Mouse (Mus musculus): ENCODE measurements around the gene B3gnt3. TPM values are rescaled to one million over a fixed set of nuclear protein-coding genes. Genes with fewer than 3 reads are reported as not detected.

B3gnt3 gene
- total and polyA plus RNA-seq, 2 experiments from 2014 or later = 6.4 to 8.7 TPM

DNA sequence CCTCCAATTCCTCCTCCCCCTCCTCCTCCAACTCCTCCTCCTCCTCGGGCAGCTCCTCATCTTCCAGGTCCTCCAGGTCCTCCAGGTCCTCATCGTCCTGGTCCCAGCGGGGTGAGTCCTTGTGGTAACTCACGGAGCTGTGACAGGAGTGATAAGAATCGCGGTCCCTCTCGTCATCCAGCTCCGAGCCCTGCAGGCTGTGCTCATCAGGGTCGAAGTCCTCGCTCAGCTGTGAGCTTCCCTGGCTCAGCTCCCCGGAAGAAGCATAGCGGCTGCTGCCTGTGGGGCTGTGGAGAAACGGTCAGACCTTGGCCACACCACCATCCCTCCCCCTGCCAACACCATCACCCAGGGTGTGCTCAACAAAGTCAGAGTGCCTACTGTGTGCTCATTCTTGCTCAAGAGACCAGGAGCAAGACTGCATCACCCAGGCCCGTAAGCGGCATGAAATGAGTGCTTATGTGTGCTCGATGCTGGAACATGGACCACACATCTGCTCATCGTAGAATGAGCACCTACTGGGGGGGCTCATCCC is 43.0 kb downstream of the B3gnt3 start:
- H3K27me3 ChIP-seq (ENCODE audit: control insufficient read depth, insufficient read depth, low read length) = peaks cover 66% of the 10 kb centered on the region
- H3K4me2 ChIP-seq (ENCODE audit: low read depth, low read length) = no peak overlapping the region
- H3K27ac ChIP-seq (ENCODE audit: low read depth) = no peak overlapping the region
- 24% methylated on average over 17 of the region's 17 CpGs for WGBS
- no peaks in the 10 kb centered on the region for H3K4me1 ChIP-seq (ENCODE audit: control insufficient read depth, insufficient read depth)
- no peak overlapping the region for H3K9ac ChIP-seq (replicated peaks; ENCODE audit: low read depth, low read length)
- no peak overlapping the region for H3K4me3 ChIP-seq (ENCODE audit: low read depth, low read length)
- H3K36me3 ChIP-seq (replicated peaks; ENCODE audit: control insufficient read depth, insufficient read depth, low read length) = no peaks in the 10 kb centered on the region
- no peak for TF ChIP-seq CTCF (IDR thresholded peaks at IDR 0.05; ENCODE audit: low read depth)
- TF ChIP-seq EP300 (IDR thresholded peaks at IDR 0.05; ENCODE audit: low read depth) = no peak
- DNase-seq (ENCODE audit: low spot score) (no peak), ATAC-seq (ENCODE audit: insufficient read depth, low read depth) (no peak)
- no peaks in the 10 kb centered on the region for H3K9me3 ChIP-seq (replicated peaks; ENCODE audit: control insufficient read depth, low read length)

DNA sequence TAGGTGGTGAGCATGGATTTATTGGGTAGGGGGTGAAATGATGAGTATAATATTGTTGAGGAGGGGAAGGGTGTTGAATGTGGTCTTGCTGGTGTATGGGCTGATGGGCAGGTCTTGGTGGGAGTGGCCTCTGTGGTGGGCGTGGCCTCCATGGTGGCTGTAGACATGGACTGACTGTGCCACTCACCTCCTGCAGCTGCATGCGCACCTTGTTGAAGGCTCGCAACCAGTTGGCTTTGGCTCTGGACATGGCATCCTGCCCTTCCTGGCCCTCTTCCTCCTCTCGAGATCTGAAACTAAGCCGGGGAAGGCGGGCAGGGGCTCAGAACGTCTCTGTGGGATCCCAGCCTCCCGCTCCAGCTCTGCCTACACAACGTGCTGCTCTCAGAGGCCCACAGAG is 43.8 kb downstream of the B3gnt3 start:
- no peaks in the 10 kb centered on the region for H3K4me1 ChIP-seq (ENCODE audit: control insufficient read depth, insufficient read depth)
- WGBS = 26% methylated on average over 9 of the region's 9 CpGs
- ATAC-seq (ENCODE audit: insufficient read depth, low read depth) (no peak), DNase-seq (ENCODE audit: low spot score) (no peak)
- H3K27ac ChIP-seq (ENCODE audit: low read depth) = no peak overlapping the region
- TF ChIP-seq CTCF (IDR thresholded peaks at IDR 0.05; ENCODE audit: low read depth) = no peak
- TF ChIP-seq EP300 (IDR thresholded peaks at IDR 0.05; ENCODE audit: low read depth) = no peak
- no peak overlapping the region for H3K9ac ChIP-seq (replicated peaks; ENCODE audit: low read depth, low read length)
- H3K27me3 ChIP-seq (ENCODE audit: control insufficient read depth, insufficient read depth, low read length) = peaks cover 70% of the 10 kb centered on the region
- no peak overlapping the region for H3K4me2 ChIP-seq (ENCODE audit: low read depth, low read length)
- H3K9me3 ChIP-seq (replicated peaks; ENCODE audit: control insufficient read depth, low read length) = no peaks in the 10 kb centered on the region
- no peak overlapping the region for H3K4me3 ChIP-seq (ENCODE audit: low read depth, low read length)
- no peaks in the 10 kb centered on the region for H3K36me3 ChIP-seq (replicated peaks; ENCODE audit: control insufficient read depth, insufficient read depth, low read length)

DNA sequence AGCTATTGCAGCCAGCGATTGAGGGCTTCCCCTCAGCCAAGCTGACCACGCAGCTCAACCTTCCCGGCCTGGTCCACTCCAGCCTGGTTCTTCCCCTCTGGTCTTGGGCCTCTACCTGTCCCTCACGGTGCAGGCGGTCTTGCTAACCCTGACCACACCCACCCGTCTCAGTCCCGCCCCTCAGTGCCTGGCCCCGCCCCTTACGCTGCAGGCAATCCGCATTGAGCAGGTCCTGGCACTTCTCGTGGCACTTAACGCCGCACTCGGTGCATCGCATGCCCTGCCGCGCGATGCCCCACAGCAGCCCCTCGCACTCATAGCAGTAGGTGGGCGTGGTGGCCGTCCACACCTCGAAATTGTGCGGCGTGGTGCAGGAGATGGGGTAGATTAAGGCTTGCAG is 47.0 kb downstream of the B3gnt3 start:
- Histone ChIP-seq H3K4me2 (ENCODE audit: low read depth, low read length) (no peak overlapping the region), H3K4me3 (ENCODE audit: low read depth, low read length) (no peak overlapping the region), H3K4me1 (ENCODE audit: control insufficient read depth, insufficient read depth) (no peaks in the 10 kb centered on the region), H3K9ac (replicated peaks; ENCODE audit: low read depth, low read length) (no peak overlapping the region), H3K9me3 (replicated peaks; ENCODE audit: control insufficient read depth, low read length) (no peaks in the 10 kb centered on the region), H3K27ac (ENCODE audit: low read depth) (no peak overlapping the region), H3K27me3 (ENCODE audit: control insufficient read depth, insufficient read depth, low read length) (peaks cover 58% of the 10 kb centered on the region), H3K36me3 (replicated peaks; ENCODE audit: control insufficient read depth, insufficient read depth, low read length) (no peaks in the 10 kb centered on the region)
- WGBS = 2% methylated on average over 24 of the region's 24 CpGs
- no peak for TF ChIP-seq EP300 (IDR thresholded peaks at IDR 0.05; ENCODE audit: low read depth)
- TF ChIP-seq CTCF (IDR thresholded peaks at IDR 0.05; ENCODE audit: low read depth) = no peak
- DNase-seq (ENCODE audit: low spot score) (no peak), ATAC-seq (ENCODE audit: insufficient read depth, low read depth) (no peak)

DNA sequence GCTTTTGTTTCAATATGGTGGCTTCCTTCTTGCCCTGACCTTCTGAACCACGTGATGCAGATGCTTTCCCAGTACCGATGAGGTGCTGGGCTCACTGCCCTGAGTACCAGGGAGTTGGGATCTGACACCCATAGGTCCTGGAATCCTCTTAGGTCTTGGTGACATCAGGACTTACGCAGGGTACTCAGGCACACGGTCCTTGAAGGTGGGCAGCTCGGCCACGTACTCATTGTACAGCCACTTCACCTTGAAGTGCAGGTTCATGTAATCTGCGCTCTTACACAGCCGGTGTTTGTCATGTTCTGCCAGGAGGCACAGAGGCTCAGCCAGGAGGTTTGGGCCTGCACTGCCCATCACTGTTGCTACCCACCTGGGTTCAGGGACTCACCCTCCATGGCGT is 56.1 kb downstream of the B3gnt3 start:
- DNase-seq (ENCODE audit: low spot score) = no peak
- no peak overlapping the region for H3K4me2 ChIP-seq (ENCODE audit: low read depth, low read length)
- H3K9ac ChIP-seq (replicated peaks; ENCODE audit: low read depth, low read length) = no peak overlapping the region
- no peaks in the 10 kb centered on the region for H3K27me3 ChIP-seq (ENCODE audit: control insufficient read depth, insufficient read depth, low read length)
- H3K27ac ChIP-seq (ENCODE audit: low read depth) = no peak overlapping the region
- TF ChIP-seq CTCF (IDR thresholded peaks at IDR 0.05; ENCODE audit: low read depth) (no peak), EP300 (IDR thresholded peaks at IDR 0.05; ENCODE audit: low read depth) (no peak)
- no peaks in the 10 kb centered on the region for H3K36me3 ChIP-seq (replicated peaks; ENCODE audit: control insufficient read depth, insufficient read depth, low read length)
- no peaks in the 10 kb centered on the region for H3K9me3 ChIP-seq (replicated peaks; ENCODE audit: control insufficient read depth, low read length)
- H3K4me1 ChIP-seq (ENCODE audit: control insufficient read depth, insufficient read depth) = no peaks in the 10 kb centered on the region
- WGBS = 68% methylated on average over 9 of the region's 9 CpGs
- ATAC-seq (ENCODE audit: insufficient read depth, low read depth) = no peak
- H3K4me3 ChIP-seq (ENCODE audit: low read depth, low read length) = no peak overlapping the region

Other genes starting within 250 kb of the B3gnt3 start
- gene Abhd8, start 238.1 kb downstream of the B3gnt3 start, total RNA-seq (2014; rRNA removed; ENCODE audit: low replicate concordance) = 57.7 and 69.8 TPM in 2 replicates
- gene Abhd8, start 238.1 kb downstream of the B3gnt3 start, polyA plus RNA-seq (2015; fragmentation: Nextera tagmentation; extraction: Ambion mirVana) = 32.8 and 36.6 TPM in 2 replicates
- 169 and 188 TPM in 2 replicates for gene Mrpl34, start 236.8 kb downstream of the B3gnt3 start, total RNA-seq (2014; rRNA removed; ENCODE audit: low replicate concordance)
- 284 and 320 TPM in 2 replicates for gene Mrpl34, start 236.8 kb downstream of the B3gnt3 start, polyA plus RNA-seq (2015; fragmentation: Nextera tagmentation; extraction: Ambion mirVana)
- 73.5 and 89.9 TPM in 2 replicates for gene Dda1, start 232.6 kb downstream of the B3gnt3 start, total RNA-seq (2014; rRNA removed; ENCODE audit: low replicate concordance)
- 62.7 and 66.4 TPM in 2 replicates for gene Dda1, start 232.6 kb downstream of the B3gnt3 start, polyA plus RNA-seq (2015; fragmentation: Nextera tagmentation; extraction: Ambion mirVana)
- 10.8 and 15.0 TPM in 2 replicates for gene Ano8, start 215.8 kb downstream of the B3gnt3 start, total RNA-seq (2014; rRNA removed; ENCODE audit: low replicate concordance)
- gene Ano8, start 215.8 kb downstream of the B3gnt3 start, polyA plus RNA-seq (2015; fragmentation: Nextera tagmentation; extraction: Ambion mirVana) = 0.74 and 0.93 TPM in 2 replicates
- 21.1 and 36.7 TPM in 2 replicates for gene Gtpbp3, start 213.7 kb downstream of the B3gnt3 start, total RNA-seq (2014; rRNA removed; ENCODE audit: low replicate concordance)
- 10.3 and 11.3 TPM in 2 replicates for gene Gtpbp3, start 213.7 kb downstream of the B3gnt3 start, polyA plus RNA-seq (2015; fragmentation: Nextera tagmentation; extraction: Ambion mirVana)
- gene Plvap, start 190.0 kb downstream of the B3gnt3 start, total RNA-seq (2014; rRNA removed; ENCODE audit: low replicate concordance) = 51.6 and 95.2 TPM in 2 replicates
- gene Plvap, start 190.0 kb downstream of the B3gnt3 start, polyA plus RNA-seq (2015; fragmentation: Nextera tagmentation; extraction: Ambion mirVana) = 63.4 and 64.8 TPM in 2 replicates
- 1.1 TPM in 1 of 2 replicates, not detected in the other for gene Ccdc194, start 176.1 kb downstream of the B3gnt3 start, total RNA-seq (2014; rRNA removed; ENCODE audit: low replicate concordance)
- 0.12 and 0.14 TPM in 2 replicates for gene Ccdc194, start 176.1 kb downstream of the B3gnt3 start, polyA plus RNA-seq (2015; fragmentation: Nextera tagmentation; extraction: Ambion mirVana)
- gene Bst2, start 164.3 kb downstream of the B3gnt3 start, total RNA-seq (2014; rRNA removed; ENCODE audit: low replicate concordance) = 101 and 109 TPM in 2 replicates
- 42.9 and 43.3 TPM in 2 replicates for gene Bst2, start 164.3 kb downstream of the B3gnt3 start, polyA plus RNA-seq (2015; fragmentation: Nextera tagmentation; extraction: Ambion mirVana)
- 47.6 and 61.5 TPM in 2 replicates for gene Mvb12a, start 158.9 kb downstream of the B3gnt3 start, total RNA-seq (2014; rRNA removed; ENCODE audit: low replicate concordance)
- 54.4 and 55.3 TPM in 2 replicates for gene Mvb12a, start 158.9 kb downstream of the B3gnt3 start, polyA plus RNA-seq (2015; fragmentation: Nextera tagmentation; extraction: Ambion mirVana)
- gene Tmem221, start 142.9 kb downstream of the B3gnt3 start, total RNA-seq (2014; rRNA removed; ENCODE audit: low replicate concordance) = 0.08 TPM in 1 of 2 replicates, not detected in the other
- 0.23 and 0.37 TPM in 2 replicates for gene Tmem221, start 142.9 kb downstream of the B3gnt3 start, polyA plus RNA-seq (2015; fragmentation: Nextera tagmentation; extraction: Ambion mirVana)
- gene Nxnl1, start 135.2 kb downstream of the B3gnt3 start, total RNA-seq (2014; rRNA removed; ENCODE audit: low replicate concordance) = 0.50 TPM in 1 of 2 replicates, not detected in the other
- 0.12 TPM in 2 replicates for gene Nxnl1, start 135.2 kb downstream of the B3gnt3 start, polyA plus RNA-seq (2015; fragmentation: Nextera tagmentation; extraction: Ambion mirVana)
- 68.4 and 178 TPM in 2 replicates for gene Slc27a1, start 132.9 kb downstream of the B3gnt3 start, total RNA-seq (2014; rRNA removed; ENCODE audit: low replicate concordance)
- 62.1 and 68.5 TPM in 2 replicates for gene Slc27a1, start 132.9 kb downstream of the B3gnt3 start, polyA plus RNA-seq (2015; fragmentation: Nextera tagmentation; extraction: Ambion mirVana)
- gene Pgls, start 109.6 kb downstream of the B3gnt3 start, total RNA-seq (2014; rRNA removed; ENCODE audit: low replicate concordance) = 333 and 425 TPM in 2 replicates
- 210 and 212 TPM in 2 replicates for gene Pgls, start 109.6 kb downstream of the B3gnt3 start, polyA plus RNA-seq (2015; fragmentation: Nextera tagmentation; extraction: Ambion mirVana)
- 0.04 and 12.6 TPM in 2 replicates for gene Fam129c, start 104.1 kb downstream of the B3gnt3 start, total RNA-seq (2014; rRNA removed; ENCODE audit: low replicate concordance)
- 0.59 and 1.6 TPM in 2 replicates for gene Fam129c, start 104.1 kb downstream of the B3gnt3 start, polyA plus RNA-seq (2015; fragmentation: Nextera tagmentation; extraction: Ambion mirVana)
- 84.1 and 108 TPM in 2 replicates for gene Colgalt1, start 90.8 kb downstream of the B3gnt3 start, total RNA-seq (2014; rRNA removed; ENCODE audit: low replicate concordance)
- 32.7 and 35.4 TPM in 2 replicates for gene Colgalt1, start 90.8 kb downstream of the B3gnt3 start, polyA plus RNA-seq (2015; fragmentation: Nextera tagmentation; extraction: Ambion mirVana)
- 0.57 and 1.2 TPM in 2 replicates for gene Unc13a, start 30.0 kb downstream of the B3gnt3 start, total RNA-seq (2014; rRNA removed; ENCODE audit: low replicate concordance)
- 0.51 and 0.60 TPM in 2 replicates for gene Unc13a, start 30.0 kb downstream of the B3gnt3 start, polyA plus RNA-seq (2015; fragmentation: Nextera tagmentation; extraction: Ambion mirVana)
- gene Jak3, start 25.5 kb downstream of the B3gnt3 start, total RNA-seq (2014; rRNA removed; ENCODE audit: low replicate concordance) = 14.6 and 16.9 TPM in 2 replicates
- gene Jak3, start 25.5 kb downstream of the B3gnt3 start, polyA plus RNA-seq (2015; fragmentation: Nextera tagmentation; extraction: Ambion mirVana) = 5.7 and 5.8 TPM in 2 replicates
- gene Insl3, start 12.6 kb downstream of the B3gnt3 start, total RNA-seq (2014; rRNA removed; ENCODE audit: low replicate concordance) = not detected in 2 replicates
- gene Insl3, start 12.6 kb downstream of the B3gnt3 start, polyA plus RNA-seq (2015; fragmentation: Nextera tagmentation; extraction: Ambion mirVana) = 1.5 and 2.4 TPM in 2 replicates
- 0.04 and 1.1 TPM in 2 replicates for gene Fcho1, start 23.9 kb upstream of the B3gnt3 start, total RNA-seq (2014; rRNA removed; ENCODE audit: low replicate concordance)
- gene Fcho1, start 23.9 kb upstream of the B3gnt3 start, polyA plus RNA-seq (2015; fragmentation: Nextera tagmentation; extraction: Ambion mirVana) = 0.92 and 1.4 TPM in 2 replicates
- gene Zfp709, start 180.2 kb upstream of the B3gnt3 start, total RNA-seq (2014; rRNA removed; ENCODE audit: low replicate concordance) = 0.85 and 6.6 TPM in 2 replicates
- gene Zfp709, start 180.2 kb upstream of the B3gnt3 start, polyA plus RNA-seq (2015; fragmentation: Nextera tagmentation; extraction: Ambion mirVana) = 3.6 and 3.9 TPM in 2 replicates
- gene Zfp882, start 206.8 kb upstream of the B3gnt3 start, total RNA-seq (2014; rRNA removed; ENCODE audit: low replicate concordance) = 0.11 and 0.23 TPM in 2 replicates
- gene Zfp882, start 206.8 kb upstream of the B3gnt3 start, polyA plus RNA-seq (2015; fragmentation: Nextera tagmentation; extraction: Ambion mirVana) = 1.8 TPM in 2 replicates
- 18.3 and 18.9 TPM in 2 replicates for gene Zfp617, start 206.8 kb upstream of the B3gnt3 start, total RNA-seq (2014; rRNA removed; ENCODE audit: low replicate concordance)
- 20.2 and 21.9 TPM in 2 replicates for gene Zfp617, start 206.8 kb upstream of the B3gnt3 start, polyA plus RNA-seq (2015; fragmentation: Nextera tagmentation; extraction: Ambion mirVana)
- gene Zfp961, start 249.2 kb upstream of the B3gnt3 start, total RNA-seq (2014; rRNA removed; ENCODE audit: low replicate concordance) = 3.5 and 21.6 TPM in 2 replicates
- gene Zfp961, start 249.2 kb upstream of the B3gnt3 start, polyA plus RNA-seq (2015; fragmentation: Nextera tagmentation; extraction: Ambion mirVana) = 7.6 and 8.0 TPM in 2 replicates